Mouse (Mus musculus): Measurements from ENCODE around the gene Cldn14. TPM values are rescaled to one million over a fixed set of nuclear protein-coding genes. Genes with fewer than 3 reads are reported as not detected.
"Not testable (repeated sequence)": the region's sequence is repeated elsewhere in the genome, so short reads cannot be mapped to it uniquely, and the experiment has no call there.

Cldn14 gene
- total RNA-seq, 2 experiments from 2014 or later, result 1.9 TPM; not detected in 1

- no peak for DNase-seq (ENCODE audit: low spot score in 2 of 2)
Measured at GRCm38 (mm10) chr16:94009356-94009755, 719 bp upstream of the Cldn14 start.

GRCm38 (mm10) chr16:94006706-94007665 lies 1.7 kb downstream of the Cldn14 start:
- no peak for DNase-seq (ENCODE audit: low spot score in 2 of 2)

GRCm38 (mm10) chr16:94003478-94003877 lies 5.2 kb downstream of the Cldn14 start:
- no peak for DNase-seq (ENCODE audit: low spot score in 2 of 2)

- DNase-seq (ENCODE audit: low spot score in 2 of 2), result no peak
Measured at GRCm38 (mm10) chr16:94001366-94001765, 7.3 kb downstream of the Cldn14 start.

GRCm38 (mm10) chr16:93998895-93999294 lies 9.7 kb downstream of the Cldn14 start:
- DNase-seq (ENCODE audit: low spot score in 2 of 2), result no peak

GRCm38 (mm10) chr16:93983576-93983975 lies 25.1 kb downstream of the Cldn14 start:
- no peak for DNase-seq (ENCODE audit: low spot score in 2 of 2)

- DNase-seq (ENCODE audit: low spot score in 2 of 2), result no peak
Measured at GRCm38 (mm10) chr16:93982341-93982740, 26.3 kb downstream of the Cldn14 start.

GRCm38 (mm10) chr16:93981190-93981841 lies 27.3 kb downstream of the Cldn14 start:
- no peak for DNase-seq (ENCODE audit: low spot score in 2 of 2)

- not testable (repeated sequence) for DNase-seq (ENCODE audit: low spot score in 2 of 2)
Measured at GRCm38 (mm10) chr16:93980338-93980737, 28.3 kb downstream of the Cldn14 start.

- no peak for DNase-seq (ENCODE audit: low spot score in 2 of 2)
Measured at GRCm38 (mm10) chr16:93979316-93979715, 29.3 kb downstream of the Cldn14 start.

- no peak for DNase-seq (ENCODE audit: low spot score in 2 of 2)
Measured at GRCm38 (mm10) chr16:93977587-93977986, 31.1 kb downstream of the Cldn14 start.

GRCm38 (mm10) chr16:93976907-93977306 lies 31.7 kb downstream of the Cldn14 start:
- no peak for DNase-seq (ENCODE audit: low spot score in 2 of 2)

- no peak for DNase-seq (ENCODE audit: low spot score in 2 of 2)
Measured at GRCm38 (mm10) chr16:93975430-93975829, 33.2 kb downstream of the Cldn14 start.

- DNase-seq (ENCODE audit: low spot score in 2 of 2), result no peak
Measured at GRCm38 (mm10) chr16:93974278-93974677, 34.4 kb downstream of the Cldn14 start.

- DNase-seq (ENCODE audit: low spot score in 2 of 2), result no peak
Measured at GRCm38 (mm10) chr16:93973554-93973953, 35.1 kb downstream of the Cldn14 start.

GRCm38 (mm10) chr16:93973123-93973522 lies 35.5 kb downstream of the Cldn14 start:
- DNase-seq (ENCODE audit: low spot score in 2 of 2), result no peak

GRCm38 (mm10) chr16:93971046-93971445 lies 37.6 kb downstream of the Cldn14 start:
- DNase-seq (ENCODE audit: low spot score in 2 of 2), result no peak

GRCm38 (mm10) chr16:93967893-93968292 lies 40.7 kb downstream of the Cldn14 start:
- no peak for DNase-seq (ENCODE audit: low spot score in 2 of 2)

- DNase-seq (ENCODE audit: low spot score in 2 of 2), result no peak
Measured at GRCm38 (mm10) chr16:93962283-93962682, 46.4 kb downstream of the Cldn14 start.

GRCm38 (mm10) chr16:93961099-93961646 lies 47.5 kb downstream of the Cldn14 start:
- no peak for DNase-seq (ENCODE audit: low spot score in 2 of 2)

- DNase-seq (ENCODE audit: low spot score in 2 of 2), result no peak
Measured at GRCm38 (mm10) chr16:93960495-93960894, 48.1 kb downstream of the Cldn14 start.

- no peak for DNase-seq (ENCODE audit: low spot score in 2 of 2)
Measured at GRCm38 (mm10) chr16:93957402-93957801, 51.2 kb downstream of the Cldn14 start.

All from adrenal gland, postnatal 4 days (tissue).